Mouse (Mus musculus): ENCODE measurements around the gene Tdrd7. TPM values are rescaled to one million over a fixed set of nuclear protein-coding genes. Genes with fewer than 3 reads are reported as not detected.

Gene Tdrd7
- total RNA-seq, 2 experiments from 2014 or later, result 5.7 to 19.3 TPM

GRCm38 (mm10) chr4:46076892-46077291 lies 111.8 kb downstream of the Tdrd7 start:
- no peak for ATAC-seq (replicated peaks; ENCODE audit: poor library complexity)

DNA sequence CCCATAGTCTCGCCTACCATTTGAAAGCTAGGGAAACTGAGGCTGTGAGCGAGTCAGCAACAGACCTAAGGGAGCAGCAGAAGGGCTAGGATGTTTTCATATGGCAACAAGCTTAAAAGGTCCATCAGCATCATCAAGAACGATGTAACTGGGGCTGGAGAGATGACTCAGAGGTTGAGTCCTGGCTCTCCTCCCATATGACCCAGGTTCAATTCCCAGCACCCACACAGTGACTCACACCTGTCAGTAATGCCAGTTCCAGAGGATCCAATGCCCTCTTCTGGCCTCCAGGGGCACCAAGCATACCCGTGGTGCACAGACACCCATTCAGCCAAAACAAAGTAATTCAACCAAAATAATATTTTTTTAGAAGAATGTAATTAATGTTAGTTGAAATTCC lies 115.1 kb downstream of the Tdrd7 start:
- no peak for ATAC-seq (replicated peaks; ENCODE audit: poor library complexity)

DNA sequence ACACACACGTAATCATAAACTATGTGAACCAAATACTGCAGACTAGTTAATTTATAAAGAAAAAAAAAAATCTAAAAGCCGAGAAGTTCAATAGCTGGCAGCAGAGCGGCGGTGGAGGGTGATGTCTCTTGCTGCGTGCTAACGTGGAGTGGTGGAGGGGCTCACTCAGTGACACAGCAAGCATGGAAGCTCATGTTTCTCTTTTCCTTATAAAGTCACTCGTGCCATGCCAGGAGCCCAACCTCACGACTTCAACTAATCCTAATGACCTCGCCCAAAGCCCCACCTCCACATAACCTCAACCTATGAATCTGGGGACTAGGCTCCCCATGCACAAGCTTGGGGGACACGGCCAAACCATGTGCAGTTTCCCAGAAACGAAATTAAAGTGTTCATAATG lies 117.4 kb downstream of the Tdrd7 start:
- no peak for ATAC-seq (replicated peaks; ENCODE audit: poor library complexity)

Other genes with a start within 250 kb of the Tdrd7 start
- 5.4 and 7.5 TPM in 2 replicates for gene Aldh1b1, start 166.3 kb upstream of the Tdrd7 start, total RNA-seq (2015)
- gene Aldh1b1, start 166.3 kb upstream of the Tdrd7 start, total RNA-seq (2017), result 21.9 and 28.6 TPM in 2 replicates
- not detected in 2 replicates for gene Igfbpl1, start 138.4 kb upstream of the Tdrd7 start, total RNA-seq (2015)
- gene Igfbpl1, start 138.4 kb upstream of the Tdrd7 start, total RNA-seq (2017), result not detected in 2 replicates
- gene Stra6l, start 116.7 kb upstream of the Tdrd7 start, total RNA-seq (2015), result 0.24 TPM in 1 of 2 replicates, not detected in the other
- 0.07 TPM in 1 of 2 replicates, not detected in the other for gene Stra6l, start 116.7 kb upstream of the Tdrd7 start, total RNA-seq (2017)
- 0.22 and 1.1 TPM in 2 replicates for gene Ccdc180, start 75.0 kb upstream of the Tdrd7 start, total RNA-seq (2015)
- 0.24 and 0.71 TPM in 2 replicates for gene Ccdc180, start 75.0 kb upstream of the Tdrd7 start, total RNA-seq (2017)
- 0.07 and 0.10 TPM in 2 replicates for gene Tmod1, start 73.6 kb downstream of the Tdrd7 start, total RNA-seq (2015)
- gene Tmod1, start 73.6 kb downstream of the Tdrd7 start, total RNA-seq (2017), result 0.04 and 0.14 TPM in 2 replicates
- gene Ncbp1, start 173.3 kb downstream of the Tdrd7 start, total RNA-seq (2015), result 81.5 and 82.3 TPM in 2 replicates
- 108 and 109 TPM in 2 replicates for gene Ncbp1, start 173.3 kb downstream of the Tdrd7 start, total RNA-seq (2017)
- 22.1 and 23.8 TPM in 2 replicates for gene Tstd2, start 173.4 kb downstream of the Tdrd7 start, total RNA-seq (2015)
- gene Tstd2, start 173.4 kb downstream of the Tdrd7 start, total RNA-seq (2017), result 30.9 and 40.3 TPM in 2 replicates
- 32.8 and 48.7 TPM in 2 replicates for gene Xpa, start 231.0 kb downstream of the Tdrd7 start, total RNA-seq (2015)
- 30.5 and 32.7 TPM in 2 replicates for gene Xpa, start 231.0 kb downstream of the Tdrd7 start, total RNA-seq (2017)

All from megakaryocyte progenitor cell, adult 5-6 weeks (primary cell).